Comparison of ENCODE assay signal across 15 mouse cellular contexts in genomic region chr11:99136361-99136760, GRCm38 (mm10). TPM values are rescaled to one million over a fixed set of nuclear protein-coding genes. Genes with fewer than 3 reads are reported as not detected.
DNase-seq lines count a peak whose midpoint lies in the region; ATAC-seq and TF ChIP-seq lines count a peak whose summit lies in the region.
"Had no signal": no experiment of that assay in that cellular context is flagged by ENCODE, and none has a peak within 500 bp of the region (broad histone marks: within the 10 kb centered on the region; RNA-seq: fewer than 3 reads in every experiment).

No protein-coding gene starts in this region.

- H3K9ac ChIP-seq in lung, embryonic 14.5 days = no peak overlapping the region
- H3K9ac ChIP-seq in lung, postnatal 0 days (replicated peaks; ENCODE audit: low read depth) = no peak overlapping the region
- no peak overlapping the region for H3K9ac ChIP-seq in MEL (ENCODE audit: control insufficient read depth, low read depth, low read length, poor library complexity, severe bottlenecking)
- no peak overlapping the region for H3K9ac ChIP-seq in stomach, postnatal 0 days (ENCODE audit: low read length)
- H3K9ac ChIP-seq: hindbrain, embryonic 14.5 days; stomach, embryonic 15.5 days had no signal

- DNase-seq in lung, embryonic 14.5 days = no peak
- DNase-seq in lung, postnatal 0 days (ENCODE audit: low spot score) = no peak
- DNase-seq in MEL (ENCODE audit: low read depth, low spot score) = peak; percentile 38
- DNase-seq in thymus, postnatal 0 days (ENCODE audit: low spot score) = peak; percentile 93
- DNase-seq in neural tube, embryonic 10.5 days (ENCODE audit: extremely low spot score, low spot score) = no peak
- no peak for DNase-seq in stomach, postnatal 0 days (ENCODE audit: low spot score)
- no peak for DNase-seq in ovary, postnatal 14 days (ENCODE audit: low spot score)
- DNase-seq: cerebellum, postnatal 10 days; kidney, postnatal 36 days; lung, postnatal 10 days; right cerebral cortex, adult 18-20 months had no signal

- WGBS in lung, embryonic 14.5 days = 57% methylated on average over 3 of the region's 3 CpGs
- WGBS in lung, postnatal 0 days = 54% methylated on average over 3 of the region's 3 CpGs
- 38% methylated on average over 3 of the region's 3 CpGs for WGBS in stomach, postnatal 0 days

- H3K9me3 ChIP-seq in lung, embryonic 14.5 days (ENCODE audit: low read depth, low read length) = no peaks in the 10 kb centered on the region
- no peaks in the 10 kb centered on the region for H3K9me3 ChIP-seq in lung, postnatal 0 days (ENCODE audit: low read length)
- no peaks in the 10 kb centered on the region for H3K9me3 ChIP-seq in MEL (replicated peaks; ENCODE audit: insufficient read depth, low read length)
- no peaks in the 10 kb centered on the region for H3K9me3 ChIP-seq in stomach, postnatal 0 days (ENCODE audit: control insufficient read depth, low read length)
- H3K9me3 ChIP-seq: stomach, embryonic 15.5 days had no signal

- H3K36me3 ChIP-seq in lung, embryonic 14.5 days (ENCODE audit: insufficient read depth) = no peaks in the 10 kb centered on the region
- H3K36me3 ChIP-seq in lung, postnatal 0 days (ENCODE audit: insufficient read depth, low read length) = no peaks in the 10 kb centered on the region
- no peaks in the 10 kb centered on the region for H3K36me3 ChIP-seq in MEL (ENCODE audit: control insufficient read depth in 1 of 2, insufficient read depth in 2 of 2, low read length in 2 of 2)
- H3K36me3 ChIP-seq in stomach, postnatal 0 days (ENCODE audit: control insufficient read depth, insufficient read depth, low read length) = no peaks in the 10 kb centered on the region
- H3K36me3 ChIP-seq: stomach, embryonic 15.5 days had no signal

- no peak for ATAC-seq in lung, embryonic 14.5 days (ENCODE audit: insufficient read depth)
- no peak for ATAC-seq in lung, postnatal 0 days
- peak; percentile 69 for ATAC-seq in inflammation-experienced regulatory T-cells, adult 6 months
- ATAC-seq in stomach, postnatal 0 days (ENCODE audit: low FRiP score, low TSS enrichment) = no peak

- no peak overlapping the region for H3K4me2 ChIP-seq in lung, embryonic 14.5 days
- H3K4me2 ChIP-seq in lung, postnatal 0 days (replicated peaks; ENCODE audit: low read depth, low read length) = no peak overlapping the region
- no peak overlapping the region for H3K4me2 ChIP-seq in stomach, postnatal 0 days (replicated peaks; ENCODE audit: low read depth)
- H3K4me2 ChIP-seq: hindbrain, embryonic 14.5 days; stomach, embryonic 15.5 days had no signal

- no peak for TF ChIP-seq RAD21 in MEL (IDR thresholded peaks at IDR 0.05; ENCODE audit: low read depth, low read length)

- peak overlapping the region; percentile 18; the same call in 1 of the 2 replicates for H3K27ac ChIP-seq in lung, embryonic 14.5 days (ENCODE audit: low read depth)
- H3K27ac ChIP-seq in lung, postnatal 0 days (ENCODE audit: low read length) = no peak overlapping the region
- H3K27ac ChIP-seq in MEL (ENCODE audit: control insufficient read depth, low read depth, low read length) = no peak overlapping the region
- H3K27ac ChIP-seq in stomach, postnatal 0 days (replicated peaks) = no peak overlapping the region
- H3K27ac ChIP-seq: hindbrain, embryonic 14.5 days; stomach, embryonic 15.5 days had no signal

- peaks cover 23% of the 10 kb centered on the region for H3K4me1 ChIP-seq in lung, embryonic 14.5 days (ENCODE audit: insufficient read depth)
- H3K4me1 ChIP-seq in lung, postnatal 0 days (ENCODE audit: insufficient read depth, low read depth, low read length) = peaks cover 12% of the 10 kb centered on the region
- H3K4me1 ChIP-seq in MEL (ENCODE audit: control insufficient read depth in 1 of 2, insufficient read depth in 2 of 2, low read length in 2 of 2) = no peaks in the 10 kb centered on the region; a peak in 1 of 4 replicates
- H3K4me1 ChIP-seq in stomach, postnatal 0 days (replicated peaks; ENCODE audit: control insufficient read depth, insufficient read depth) = no peaks in the 10 kb centered on the region; the same call in 1 of the 2 replicates

- no peak for TF ChIP-seq CTCF in lung, embryonic 14.5 days (IDR thresholded peaks at IDR 0.05; ENCODE audit: low read depth)
- TF ChIP-seq CTCF in lung, postnatal 0 days (IDR thresholded peaks at IDR 0.05) = no peak
- TF ChIP-seq CTCF in MEL (IDR thresholded peaks at IDR 0.05 in 2 of 3, conservative IDR thresholded peaks at IDR 0.05 in 1 of 3; ENCODE audit: control insufficient read depth in 1 of 3, insufficient read depth in 1 of 3, low read depth in 2 of 3, low read length in 3 of 3, poor library complexity in 1 of 3, severe bottlenecking in 1 of 3) = no peak
- TF ChIP-seq CTCF in stomach, postnatal 0 days (IDR thresholded peaks at IDR 0.05; ENCODE audit: low read depth) = no peak

- no peaks in the 10 kb centered on the region for H3K27me3 ChIP-seq in lung, embryonic 14.5 days (ENCODE audit: insufficient read depth, low read length)
- H3K27me3 ChIP-seq in lung, postnatal 0 days (replicated peaks; ENCODE audit: insufficient read depth, low read length) = no peaks in the 10 kb centered on the region
- H3K27me3 ChIP-seq in MEL (ENCODE audit: control insufficient read depth in 1 of 2, insufficient read depth in 2 of 2, low read length in 2 of 2) = peaks cover 4 to 16% of the 10 kb centered on the region in 2 experiments
- H3K27me3 ChIP-seq in stomach, postnatal 0 days (ENCODE audit: control insufficient read depth, insufficient read depth, low read length) = no peaks in the 10 kb centered on the region
- H3K27me3 ChIP-seq: stomach, embryonic 15.5 days had no signal

- no peak for TF ChIP-seq POLR2A in MEL (IDR thresholded peaks at IDR 0.05; ENCODE audit: control insufficient read depth in 1 of 2, insufficient read depth in 1 of 2, low read depth in 1 of 2, low read length in 2 of 2, poor library complexity in 1 of 2)

- H3K79me2 ChIP-seq in MEL (ENCODE audit: control insufficient read depth, insufficient read depth, low read length, poor library complexity) = no peaks in the 10 kb centered on the region

- no peak overlapping the region for H3K4me3 ChIP-seq in lung, embryonic 14.5 days (ENCODE audit: low read depth, low read length)
- H3K4me3 ChIP-seq in lung, postnatal 0 days (ENCODE audit: low read depth, low read length) = no peak overlapping the region
- H3K4me3 ChIP-seq in MEL (ENCODE audit: control insufficient read depth in 1 of 2, insufficient read depth in 1 of 2, low read depth in 2 of 2, low read length in 2 of 2) = no peak overlapping the region
- H3K4me3 ChIP-seq in stomach, postnatal 0 days (ENCODE audit: low read depth, low read length) = no peak overlapping the region
- H3K4me3 ChIP-seq: stomach, embryonic 15.5 days had no signal

- TF ChIP-seq EP300 in lung, postnatal 0 days (IDR thresholded peaks at IDR 0.05) = no peak
- peak in 1 of 2 experiments; percentile 9; a peak in 1 of 4 replicates for TF ChIP-seq EP300 in MEL (IDR thresholded peaks at IDR 0.05; ENCODE audit: low read depth in 1 of 2, low read length in 2 of 2)
- TF ChIP-seq EP300 in stomach, postnatal 0 days (optimal IDR thresholded peaks at IDR 0.05) = no peak

TF ChIP-seq in MEL, 35 proteins besides CTCF, POLR2A, EP300 and RAD21 (continues in another document):
- TF ChIP-seq ETS1 (IDR thresholded peaks at IDR 0.05; ENCODE audit: low read depth, low read length) (0 out of 2 replicates have a peak, but pooled peaks have one; percentile 11), KAT2A (conservative IDR thresholded peaks at IDR 0.05; ENCODE audit: low read depth, low read length) (no peak), ZKSCAN1 (IDR thresholded peaks at IDR 0.05; ENCODE audit: low read depth, low read length) (no peak), SIN3A (IDR thresholded peaks at IDR 0.05; ENCODE audit: low read length) (no peak), JUND (IDR thresholded peaks at IDR 0.05; ENCODE audit: low read depth, low read length) (no peak), TBP (IDR thresholded peaks at IDR 0.05; ENCODE audit: low read depth, low read length) (no peak), TCF12 (IDR thresholded peaks at IDR 0.05; ENCODE audit: low read depth, low read length) (0 out of 2 replicates have a peak, but pooled peaks have one; percentile 9), HCFC1 (IDR thresholded peaks at IDR 0.05; ENCODE audit: low read depth, low read length) (no peak), GABPA (IDR thresholded peaks at IDR 0.05; ENCODE audit: low read depth, low read length) (no peak), MAZ (IDR thresholded peaks at IDR 0.05; ENCODE audit: low read depth, low read length) (0 out of 2 replicates have a peak, but pooled peaks have one; percentile 22), SMC3 (IDR thresholded peaks at IDR 0.05; ENCODE audit: low read depth, low read length) (no peak), CHD1 (IDR thresholded peaks at IDR 0.05; ENCODE audit: low read depth, low read length) (no peak), ZMIZ1 (IDR thresholded peaks at IDR 0.05; ENCODE audit: low read depth, low read length) (no peak), MAX (IDR thresholded peaks at IDR 0.05; ENCODE audit: low read length) (0 out of 2 replicates have a peak, but pooled peaks have one; percentile 38), POLR2AphosphoS2 (IDR thresholded peaks at IDR 0.05; ENCODE audit: low read length) (no peak)

RNA-seq across cellular contexts. Expression of gene Ccr7, which starts 18.5 kb away (rescaled TPM):
- polyA plus RNA-seq in lung, embryonic 14.5 days (2014; fragmentation: Nextera tagmentation; extraction: Ambion mirVana) = 0.30 and 0.45 TPM in 2 replicates
- 0.50 and 0.69 TPM in 2 replicates for polyA plus RNA-seq in lung, postnatal 0 days (2015; fragmentation: Nextera tagmentation; extraction: Ambion mirVana)
- total RNA-seq in MEL (2012; rRNA removed) = 0.04 TPM in 1 of 2 replicates, not detected in the other
- under 1 TPM in 1 of 2 experiments, not detected in 1; 0.06 TPM for polyA plus RNA-seq in MEL (2012; ENCODE audit: insufficient read depth in 1 of 2, insufficient read length in 2 of 2, low read depth in 1 of 2, low replicate concordance in 2 of 2, missing spikeins in 1 of 2)
- 100 to 1,000 TPM in 2 of 3 experiments, 10 to 100 TPM in 1; 16.6 to 295 (median 286) TPM for polyA plus RNA-seq in inflammation-experienced regulatory T-cells, adult 6 months (2017; shearing (Covaris generic))
- 36.2 and 37.4 TPM in 2 replicates for polyA plus RNA-seq in thymus, postnatal 0 days (2015; fragmentation: Nextera tagmentation; extraction: Ambion mirVana)
- 0.05 and 0.07 TPM in 2 replicates for polyA plus RNA-seq in stomach, postnatal 0 days (2015; fragmentation: Nextera tagmentation; extraction: Ambion mirVana)
- total RNA-seq: gastrocnemius, adult 8-10 months had no signal
- polyA plus RNA-seq: hindbrain, embryonic 14.5 days had no signal

RNA-seq across cellular contexts. Expression of gene Tns4, which starts 47.3 kb away (rescaled TPM):
- 0.39 and 0.47 TPM in 2 replicates for polyA plus RNA-seq in lung, embryonic 14.5 days (2014; fragmentation: Nextera tagmentation; extraction: Ambion mirVana)
- polyA plus RNA-seq in lung, postnatal 0 days (2015; fragmentation: Nextera tagmentation; extraction: Ambion mirVana) = 0.13 and 0.24 TPM in 2 replicates
- total RNA-seq in MEL (2012; rRNA removed) = not detected in 2 replicates
- polyA plus RNA-seq in MEL (2012; ENCODE audit: insufficient read depth in 1 of 2, insufficient read length in 2 of 2, low read depth in 1 of 2, low replicate concordance in 2 of 2, missing spikeins in 1 of 2) = under 1 TPM in 1 of 2 experiments, not detected in 1; 0.03 TPM
- under 1 TPM; 0.30 to 0.58 (median 0.51) TPM for polyA plus RNA-seq in inflammation-experienced regulatory T-cells, adult 6 months (2017; shearing (Covaris generic))
- polyA plus RNA-seq in thymus, postnatal 0 days (2015; fragmentation: Nextera tagmentation; extraction: Ambion mirVana) = 1.4 and 1.7 TPM in 2 replicates
- 0.82 and 1.1 TPM in 2 replicates for polyA plus RNA-seq in stomach, postnatal 0 days (2015; fragmentation: Nextera tagmentation; extraction: Ambion mirVana)
- total RNA-seq: gastrocnemius, adult 8-10 months had no signal

Comparison
In these comparisons a context has a peak if more than half of its experiments do, and no peak if none do; other contexts are left out.
1. DNase-seq: peak in MEL (single experiment) and thymus, postnatal 0 days (single experiment); none in lung, embryonic 14.5 days (single experiment), lung, postnatal 0 days (single experiment), neural tube, embryonic 10.5 days (single experiment), stomach, postnatal 0 days (single experiment) and ovary, postnatal 14 days (single experiment).
2. RNA of gene Ccr7, which starts 18.5 kb away (polyA plus RNA-seq): 16.6 to 295 TPM in inflammation-experienced regulatory T-cells, adult 6 months and 36.2 to 37.4 TPM in thymus, postnatal 0 days; 0.50 to 0.69 TPM in lung, postnatal 0 days, 0.30 to 0.45 TPM in lung, embryonic 14.5 days, 0.05 to 0.07 TPM in stomach, postnatal 0 days and 0.06 TPM in MEL; every median in the first group is over 10 times any median in the second.